Mouse (Mus musculus) lung, embryonic 14.5 days (tissue): ENCODE results near the gene Psma5. TPM values are rescaled to one million over a fixed set of nuclear protein-coding genes. Genes with fewer than 3 reads are reported as not detected.

Experiments
- ATAC-seq: fragments of 200-750 bp; cut with Nextera tagmentation; 2 replicates; pipeline ENCODE4 v1.8.0; 2017; ENCODE audit warnings: mild to moderate bottlenecking, moderate TSS enrichment, moderate library complexity; ENCODE audit not compliant: insufficient read depth
- DNase-seq: peaks from one replicate; pipeline ENCODE4 v3.0.0-alpha.2; 2015
- H3K27ac ChIP-seq: fragments of 300-500 bp; sonication (generic); 2 replicates; pipeline ENCODE4 v1.5.1; 2014; ENCODE audit warnings: low read depth, mild to moderate bottlenecking, moderate library complexity
- H3K27me3 ChIP-seq: fragments of 300-500 bp; sonication (generic); 2 replicates; pipeline ENCODE4 v1.6.1; 2014; ENCODE audit warnings: low read length, control low read depth; ENCODE audit not compliant: insufficient read depth
- H3K36me3 ChIP-seq: fragments of 300-500 bp; sonication (generic); 2 replicates; pipeline ENCODE4 v1.6.1; 2014; ENCODE audit warnings: control low read depth; ENCODE audit not compliant: insufficient read depth
- H3K4me1 ChIP-seq: fragments of 300-500 bp; sonication (generic); 2 replicates; pipeline ENCODE4 v1.6.1; 2014; ENCODE audit warnings: antibody characterized with exemption, control low read depth; ENCODE audit not compliant: insufficient read depth
- H3K4me2 ChIP-seq: fragments of 300-500 bp; sonication (generic); 2 replicates; pipeline ENCODE4 v1.6.1; 2014; ENCODE audit warnings: mild to moderate bottlenecking
- H3K4me3 ChIP-seq: fragments of 300-500 bp; sonication (generic); 2 replicates; pipeline ENCODE4 v1.5.1; 2014; ENCODE audit warnings: low read depth, low read length
- H3K9ac ChIP-seq: fragments of 300-500 bp; sonication (generic); 2 replicates; pipeline ENCODE4 v1.6.1; 2014
- H3K9me3 ChIP-seq: fragments of 300-500 bp; sonication (generic); 2 replicates; pipeline ENCODE4 v1.6.1; 2016; ENCODE audit warnings: low read depth, low read length, control low read depth
- CTCF ChIP-seq: IDR thresholded peaks from 2 replicates; pipeline ENCODE4 v1.5.1; 2016; ENCODE audit warnings: antibody characterized with exemption, low read depth
- WGBS: fragments of 180-500 bp; shearing (Covaris S2); extraction: QIAGEN DNeasy Blood & Tissue Kit; methylation state at CpG from one replicate; pipeline ENCODE4 v1.1.7; 2014; 5-methylcytosine and 5-hydroxymethylcytosine counted together
- polyA plus RNA-seq: library from polyadenylated mRNA; unstranded; fragments of >200 nt; fragmentation: Nextera tagmentation; extraction: Ambion mirVana; gene quantifications from 2 replicates; pipeline ENCODE4 v1.2.1, GENCODE M21; 2014

The Psma5 gene
- polyA plus RNA-seq, 1 experiment from 2014 or later = 320 TPM

DNA sequence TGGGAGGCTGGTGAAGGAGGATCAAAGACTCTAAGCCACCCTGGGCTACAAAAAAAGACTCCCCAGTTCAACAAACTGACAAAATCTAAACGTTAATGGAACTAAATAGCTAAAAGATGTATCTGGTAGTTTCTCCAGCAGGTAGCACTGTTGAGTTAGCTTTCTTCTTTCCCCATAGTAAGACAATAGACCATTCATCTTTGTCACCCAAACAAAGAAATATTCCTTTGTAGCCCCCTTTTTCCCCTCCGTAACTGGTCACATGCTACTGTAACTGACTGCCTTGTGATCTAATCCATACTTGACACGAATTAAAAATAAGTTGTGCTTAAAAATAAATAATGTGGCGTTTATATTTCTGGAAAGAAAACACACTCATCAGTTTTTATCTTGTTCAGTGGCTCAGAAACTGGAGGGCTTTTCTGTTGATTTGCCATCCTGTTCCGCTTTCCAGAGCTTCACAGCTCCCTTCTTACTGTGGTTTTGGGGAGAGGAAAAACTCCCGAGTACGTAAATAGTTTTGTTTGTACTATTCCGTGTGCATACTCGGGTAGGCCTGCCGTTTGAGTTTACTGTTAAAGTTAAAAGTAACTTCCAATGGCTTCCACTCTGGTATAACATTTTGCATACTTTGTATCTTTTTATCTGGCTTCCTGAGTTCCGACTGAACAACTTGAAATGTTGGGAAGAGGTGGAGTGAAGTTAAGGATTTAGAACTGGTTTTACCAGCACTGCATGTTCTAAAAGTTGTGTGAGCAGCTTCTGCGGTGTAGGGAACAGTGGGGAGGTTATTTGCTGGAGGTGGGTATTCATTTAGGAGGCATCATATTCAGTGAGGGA, 25.9 kb downstream of the Psma5 start:
- 0 out of 2 replicates have a peak, but pooled peaks have one; percentile 18 for ATAC-seq
- H3K36me3 ChIP-seq = peaks cover 24% of the 10 kb centered on the region
- H3K27me3 ChIP-seq = no peaks in the 10 kb centered on the region
- peak; percentile 72 for TF ChIP-seq CTCF
- H3K9ac ChIP-seq = peak overlapping the region; percentile 74
- H3K4me1 ChIP-seq = peaks cover 14% of the 10 kb centered on the region
- peak; percentile 93 for DNase-seq
- WGBS = 10% methylated on average over 12 of the region's 12 CpGs
- peak overlapping the region; percentile 86 for H3K4me3 ChIP-seq
- H3K9me3 ChIP-seq = no peaks in the 10 kb centered on the region
- H3K4me2 ChIP-seq = peak overlapping the region; percentile 94
- peak overlapping the region; percentile 91 for H3K27ac ChIP-seq

GRCm38 (mm10) chr3:108283241-108283561, 26.5 kb downstream of the Psma5 start:
- peaks cover 19% of the 10 kb centered on the region for H3K4me1 ChIP-seq
- peak overlapping the region; percentile 74 for H3K9ac ChIP-seq
- DNase-seq = no peak
- peak overlapping the region; percentile 91 for H3K27ac ChIP-seq
- WGBS = 9% methylated on average over 6 of the region's 6 CpGs
- H3K27me3 ChIP-seq = no peaks in the 10 kb centered on the region
- no peak for ATAC-seq
- 0 out of 2 replicates have a peak, but pooled peaks cover 18% of the 10 kb centered on the region for H3K36me3 ChIP-seq
- TF ChIP-seq CTCF = no peak
- H3K4me3 ChIP-seq = peak overlapping the region; percentile 86
- no peaks in the 10 kb centered on the region for H3K9me3 ChIP-seq
- peak overlapping the region; percentile 94 for H3K4me2 ChIP-seq

GRCm38 (mm10) chr3:108283781-108284601, 27.3 kb downstream of the Psma5 start, which contains the start of gene Sort1:
Sort1 (plus strand) TSS chr3:108284082.
- DNase-seq = peak; percentile 97
- peaks cover 26% of the 10 kb centered on the region for H3K4me1 ChIP-seq
- WGBS = under 1% methylated on average over 81 of the region's 109 CpGs

GRCm38 (mm10) chr3:108285078-108285711, 28.5 kb downstream of the Psma5 start:
- WGBS = 49% methylated on average over 4 of the region's 4 CpGs
- ATAC-seq (no peak), DNase-seq (no peak)
- Histone ChIP-seq H3K9ac (peak overlapping the region; percentile 74), H3K4me2 (peak overlapping the region; percentile 94), H3K4me1 (peaks cover 33% of the 10 kb centered on the region), H3K27me3 (no peaks in the 10 kb centered on the region), H3K36me3 (0 out of 2 replicates have a peak, but pooled peaks cover 1% of the 10 kb centered on the region), H3K4me3 (peak overlapping the region; percentile 86), H3K9me3 (no peaks in the 10 kb centered on the region), H3K27ac (no peak overlapping the region)
- TF ChIP-seq CTCF = no peak

More at GRCm38 (mm10) chr3:108283781-108284601, 27.3 kb downstream of the Psma5 start, which contains the start of gene Sort1:
- Histone ChIP-seq H3K4me3 (peak within 1 kb of the TSS; percentile 86), H3K27me3 (no peaks in the 10 kb centered on the region), H3K4me2 (peak within 1 kb of the TSS; percentile 94), H3K9ac (peak within 1 kb of the TSS; percentile 74), H3K27ac (peak within 1 kb of the TSS; percentile 91), H3K9me3 (no peaks in the 10 kb centered on the region), H3K36me3 (0 out of 2 replicates have a peak, but pooled peaks cover 11% of the 10 kb centered on the region)
- TF ChIP-seq CTCF = no peak
- ATAC-seq = peak; percentile 97

GRCm38 (mm10) chr3:108286671-108287439, 30.1 kb downstream of the Psma5 start:
- H3K4me1 ChIP-seq = peaks cover 36% of the 10 kb centered on the region
- H3K4me2 ChIP-seq = peak overlapping the region; percentile 31
- no peak for DNase-seq
- WGBS = 48% methylated on average over 14 of the region's 14 CpGs
- ATAC-seq = no peak
- H3K4me3 ChIP-seq = no peak overlapping the region
- no peaks in the 10 kb centered on the region for H3K27me3 ChIP-seq
- peak overlapping the region; percentile 85; the same call in 1 of the 2 replicates for H3K27ac ChIP-seq
- no peaks in the 10 kb centered on the region for H3K9me3 ChIP-seq
- H3K36me3 ChIP-seq = no peaks in the 10 kb centered on the region
- TF ChIP-seq CTCF = no peak
- H3K9ac ChIP-seq = peak overlapping the region; percentile 27; the same call in 1 of the 2 replicates
